Mouse (Mus musculus): ENCODE data around the gene Tlr12.
A peak's percentile ranks its signal among the peaks of the same experiment; 100 is the strongest.
"Not testable (repeated sequence)": the region's sequence is repeated elsewhere in the genome, so short reads cannot be mapped to it uniquely, and the experiment has no call there.

The Tlr12 gene

DNA sequence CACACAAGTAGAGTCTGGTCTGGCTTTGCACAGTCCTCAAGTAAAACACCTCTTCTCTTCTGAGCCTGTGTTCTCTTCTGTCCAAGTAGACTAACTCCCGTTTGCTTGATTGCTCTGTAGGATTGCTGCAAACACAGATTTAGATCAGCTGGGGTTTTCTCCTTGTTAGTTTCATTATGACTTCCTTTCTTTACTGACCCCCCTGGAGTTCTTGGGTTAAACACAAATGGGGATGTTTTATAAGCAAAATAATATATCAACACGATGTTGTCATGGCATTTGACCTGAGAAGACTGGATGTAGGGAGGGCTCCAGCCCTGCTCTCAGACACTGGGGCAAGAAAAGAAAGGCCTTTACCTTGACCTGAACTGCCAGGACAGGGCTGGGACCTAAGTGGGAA, 544 bp upstream of the Tlr12 start:
- no peak for DNase-seq (ENCODE audit: low spot score in 2 of 2)

DNA sequence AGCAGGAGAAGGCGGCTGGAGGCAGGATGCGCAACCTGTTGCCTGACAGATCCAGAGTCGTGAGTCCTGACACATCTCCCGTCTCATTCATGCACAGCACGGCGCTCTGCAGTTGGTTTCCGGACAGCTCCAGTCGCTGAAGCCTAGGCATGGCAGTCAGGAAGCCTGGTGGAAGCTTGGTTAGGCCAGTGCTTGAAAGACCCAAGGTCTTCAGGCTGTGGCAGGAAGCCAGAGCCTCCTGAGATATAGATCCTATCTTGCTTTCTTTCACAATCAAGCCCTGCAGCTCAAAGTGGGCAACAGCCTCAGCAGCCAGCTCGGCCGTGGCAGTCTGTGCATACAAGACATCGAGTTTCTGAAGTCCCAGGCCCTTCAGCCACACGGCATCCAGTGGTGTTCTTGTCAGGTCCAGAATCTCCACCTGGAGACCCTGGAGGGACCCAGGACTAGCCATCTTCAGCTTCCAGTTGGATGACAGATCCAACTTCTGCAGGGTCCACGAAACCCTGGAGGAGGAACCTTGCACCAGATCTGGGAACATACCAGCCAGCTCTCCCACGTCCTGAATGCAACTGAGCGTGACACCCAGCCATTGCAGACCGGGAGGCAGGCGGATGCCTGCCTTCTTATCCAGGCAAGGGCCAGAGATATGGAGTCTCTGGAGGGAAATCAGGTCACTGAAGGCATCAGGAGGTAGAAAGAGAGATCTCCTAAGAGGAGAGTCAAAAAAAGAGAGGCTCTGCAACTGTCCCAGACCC, 877 bp downstream of the Tlr12 start:
- no peak for DNase-seq (ENCODE audit: low spot score in 2 of 2)

DNA sequence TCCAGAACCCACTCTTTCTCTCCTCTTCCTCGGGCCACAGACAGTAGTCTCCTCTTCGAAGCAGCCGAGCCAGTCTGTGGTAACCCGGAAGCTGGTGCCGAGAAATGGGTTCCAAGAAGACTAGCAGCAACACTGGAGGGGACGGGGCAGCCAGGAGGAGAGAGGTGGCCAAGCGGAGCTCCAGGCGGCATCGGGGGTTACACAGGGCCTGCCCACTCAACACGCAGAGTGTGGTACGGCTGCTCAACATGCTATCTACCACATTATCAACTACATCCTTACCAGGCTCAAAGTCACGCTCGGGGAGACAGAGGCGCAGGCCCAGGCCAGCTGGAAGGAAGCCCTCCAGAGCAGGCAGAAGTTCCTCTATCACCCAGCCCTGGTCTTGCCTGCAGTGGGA, 2.7 kb downstream of the Tlr12 start:
- DNase-seq (ENCODE audit: low spot score in 2 of 2), result no peak

DNA sequence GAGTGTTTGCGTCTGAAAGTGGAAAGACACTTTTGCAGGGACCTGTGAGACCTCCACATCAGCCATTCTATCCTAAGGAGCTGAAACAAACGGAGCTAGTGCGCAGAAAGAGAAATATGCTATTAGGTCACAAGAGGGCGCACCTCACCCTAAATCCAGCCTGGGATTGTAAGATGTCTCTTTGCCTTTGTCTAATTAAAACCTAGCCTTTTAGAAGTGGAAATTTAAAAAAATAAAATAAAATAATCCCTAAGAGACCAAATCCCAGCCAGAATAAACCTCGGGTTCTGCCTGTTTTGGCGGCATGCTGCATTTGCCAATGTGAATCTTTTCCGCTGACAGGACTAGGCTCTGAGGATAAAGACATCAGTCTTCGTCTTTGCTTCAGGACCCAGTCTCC, 5.1 kb downstream of the Tlr12 start:
- DNase-seq (ENCODE audit: low spot score in 2 of 2), result peak in 1 of 2 experiments; percentile 44

DNA sequence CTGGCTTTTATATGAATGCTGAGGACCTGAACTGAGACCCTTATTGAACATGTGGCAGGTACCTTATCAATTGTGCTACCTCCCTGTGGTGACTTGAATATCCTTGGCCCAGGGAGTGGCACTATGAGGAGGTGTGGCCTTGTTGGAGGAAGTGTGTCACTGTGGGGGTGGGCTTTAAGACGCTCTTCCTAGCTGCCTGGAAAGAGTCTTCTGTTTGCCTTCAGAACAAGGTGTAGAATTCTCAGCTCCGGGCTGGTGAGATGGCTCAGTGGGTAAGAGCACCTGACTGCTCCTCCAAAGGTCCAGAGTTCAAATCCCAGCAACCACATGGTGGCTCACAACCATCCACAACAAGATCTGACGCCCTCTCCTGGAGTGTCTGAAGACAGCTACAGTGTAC, 6.7 kb downstream of the Tlr12 start:
- not testable (repeated sequence) for DNase-seq (ENCODE audit: low spot score in 2 of 2)

DNA sequence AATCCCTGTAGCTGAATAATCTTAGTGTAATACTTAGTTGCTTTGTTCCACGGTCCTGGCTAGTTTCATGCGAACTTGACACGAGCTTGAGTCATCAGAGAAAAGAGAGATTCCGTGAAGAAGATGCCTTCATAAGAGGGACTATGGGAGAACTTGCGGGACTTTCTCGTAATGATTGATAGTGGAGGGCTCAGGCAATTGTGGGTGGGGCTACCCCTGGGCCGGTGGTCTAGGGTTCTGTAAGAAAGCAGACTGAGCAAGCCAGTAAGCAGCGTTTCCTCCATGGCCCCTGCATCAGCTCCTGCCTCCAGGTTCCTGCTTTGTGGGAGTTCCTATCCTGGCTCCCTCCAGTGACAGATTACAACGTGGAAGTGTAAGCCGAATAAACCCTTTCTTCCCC, 7.7 kb downstream of the Tlr12 start:
- DNase-seq (ENCODE audit: low spot score in 2 of 2), result no peak

DNA sequence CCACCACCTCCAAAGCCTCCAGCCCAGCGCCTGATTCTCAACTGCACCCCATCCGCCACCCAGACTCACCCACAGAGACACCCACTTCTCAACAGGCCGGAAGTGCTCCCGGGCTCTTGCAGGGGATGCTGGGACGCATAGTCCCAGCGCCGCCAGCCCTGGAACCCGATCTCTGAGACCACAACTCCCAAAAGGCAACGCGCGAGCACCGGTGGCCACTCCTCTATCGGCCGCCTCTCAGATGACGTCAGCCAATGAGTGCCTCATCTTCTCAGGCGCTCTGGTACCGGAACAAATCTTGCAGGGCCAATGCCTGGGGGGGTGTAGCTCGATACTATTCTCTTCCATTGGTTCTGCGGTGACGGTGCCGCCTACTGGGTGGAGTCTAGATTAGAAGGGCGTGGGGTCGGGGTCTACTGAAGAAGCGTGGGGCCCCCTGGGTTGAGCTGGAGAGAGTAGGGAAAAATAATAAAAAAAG, 8.5 kb downstream of the Tlr12 start, which contains the start of gene Zscan20:
Gene Zscan20, minus strand, starts transcription at position 174 of the 478 bp plus-strand sequence.
- peak; percentile 98 to 99 for DNase-seq (ENCODE audit: low spot score in 2 of 2)

DNA sequence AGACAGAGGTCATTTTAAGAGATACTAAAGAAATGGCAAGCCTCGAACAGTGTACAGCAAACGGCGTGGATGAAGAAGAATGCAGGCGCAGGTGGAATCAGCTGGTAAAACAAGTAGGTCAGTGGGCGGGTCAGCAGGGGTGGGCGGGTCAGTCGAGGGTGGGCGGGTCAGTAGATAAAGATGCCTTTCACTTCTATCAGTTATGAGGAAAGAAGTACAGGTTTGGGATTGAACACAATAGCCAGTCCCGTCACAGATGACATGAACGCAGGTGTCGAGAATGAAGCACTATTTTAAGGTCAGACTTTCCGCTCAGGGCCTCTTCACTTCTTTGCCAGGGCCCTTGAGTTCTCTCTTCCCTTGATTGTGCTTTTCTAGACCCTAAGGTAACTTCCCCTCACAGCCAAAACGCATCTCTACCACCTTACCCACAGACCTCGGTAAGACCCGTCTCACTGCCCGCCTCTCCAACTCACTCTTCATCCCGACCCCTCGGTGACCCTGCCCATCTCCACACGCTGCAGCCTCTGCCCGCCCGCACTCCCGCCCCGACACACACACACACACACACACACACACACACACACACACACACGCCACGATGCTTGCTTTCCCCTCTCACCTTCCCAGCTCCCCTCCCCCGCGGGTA, 9.0 kb downstream of the Tlr12 start:
- no peak for DNase-seq (ENCODE audit: low spot score in 2 of 2)

DNA sequence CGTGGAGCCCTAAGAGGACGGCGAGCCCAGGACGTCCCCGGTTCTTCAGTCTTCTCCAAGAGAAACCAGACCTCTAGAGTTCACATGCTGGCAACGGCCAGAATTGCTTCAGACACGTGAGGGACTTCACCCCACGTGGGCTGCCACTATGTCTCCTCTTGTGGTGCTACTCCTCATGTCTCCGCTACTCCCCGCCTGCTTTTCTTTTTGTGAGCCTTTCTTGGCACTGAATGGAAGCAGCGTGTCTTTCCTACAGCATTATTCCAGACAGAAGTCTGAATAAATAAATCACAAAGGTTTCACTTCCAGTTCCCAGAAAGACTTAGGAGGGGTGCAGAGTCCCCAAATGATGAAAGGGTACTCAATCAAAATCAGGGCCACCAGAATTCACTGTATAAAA, 10.8 kb downstream of the Tlr12 start:
- no peak for DNase-seq (ENCODE audit: low spot score in 2 of 2)

DNA sequence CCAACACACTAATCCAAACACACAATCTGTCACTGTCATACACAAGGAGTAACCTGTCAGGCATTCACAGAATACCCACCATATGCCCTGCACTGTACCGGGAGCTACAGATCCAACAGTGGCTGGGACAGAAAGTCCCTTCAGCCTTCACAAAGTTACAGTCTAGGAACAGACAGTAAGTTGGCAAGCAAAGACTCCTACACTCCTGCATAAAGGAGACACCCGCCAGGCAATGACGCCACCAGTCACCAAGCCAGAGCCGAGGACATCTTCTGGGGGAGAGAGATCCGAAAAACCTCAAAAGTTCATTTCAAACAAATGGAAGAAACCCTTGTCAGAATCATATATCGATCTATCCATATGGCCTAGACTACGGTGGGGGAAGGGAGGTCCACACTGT, 11.8 kb downstream of the Tlr12 start:
- peak in 1 of 2 experiments; percentile 60 for DNase-seq (ENCODE audit: low spot score in 2 of 2)

DNA sequence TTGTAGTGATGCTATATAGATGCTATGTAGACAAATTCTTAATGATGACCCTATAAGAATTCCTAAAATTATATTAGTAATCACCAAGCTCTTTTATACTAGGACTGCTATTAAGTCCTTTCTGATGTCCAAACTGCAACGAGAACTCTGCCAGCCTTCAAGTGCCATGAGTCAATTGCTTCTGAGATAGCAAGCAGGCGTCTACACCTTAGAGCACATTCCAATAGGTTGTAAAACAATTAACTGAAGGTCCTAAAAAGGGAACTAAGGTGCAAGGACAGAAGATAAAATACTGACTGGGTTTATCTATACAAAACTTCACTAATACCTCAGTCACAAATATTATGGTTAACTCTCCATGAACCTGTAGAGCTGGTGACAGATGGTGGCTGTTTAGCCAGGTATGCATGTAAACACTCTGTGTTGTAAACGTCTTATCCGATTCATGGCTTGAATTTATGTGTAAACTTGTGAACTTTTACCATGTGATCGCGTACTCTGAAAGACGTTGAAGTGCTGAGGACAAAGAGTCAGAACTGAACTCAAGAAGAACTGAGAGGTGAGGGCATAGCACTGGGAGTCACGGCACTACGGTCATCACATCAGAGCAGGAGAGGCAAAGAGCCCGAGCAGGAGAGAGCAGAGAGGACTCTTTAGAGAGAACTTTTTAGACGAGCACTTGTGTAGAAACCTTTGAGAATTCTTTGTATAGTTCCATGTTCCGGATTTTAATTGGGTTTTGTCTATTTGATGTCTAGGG, 20.4 kb downstream of the Tlr12 start:
- no peak for DNase-seq (ENCODE audit: low spot score in 2 of 2)

DNA sequence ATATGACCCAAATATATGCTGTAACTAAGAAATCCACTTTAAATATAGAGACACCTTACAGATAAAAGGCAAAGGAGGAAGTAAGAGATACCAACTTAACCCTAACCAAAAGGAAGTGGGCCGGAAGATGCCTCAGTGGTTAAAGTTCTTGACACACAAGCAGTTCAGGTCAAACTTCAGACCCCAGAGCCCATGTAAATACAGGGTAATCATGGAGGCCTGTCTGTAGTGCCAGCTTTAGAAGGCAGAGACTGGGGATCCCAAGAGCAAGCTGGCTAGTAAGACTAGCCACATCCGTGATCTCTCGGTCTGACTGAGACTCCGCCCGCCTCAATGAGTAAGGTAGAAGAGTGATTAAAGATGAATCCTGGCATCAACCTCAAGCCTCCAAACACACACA, 24.4 kb downstream of the Tlr12 start:
- DNase-seq (ENCODE audit: low spot score in 2 of 2), result no peak

DNA sequence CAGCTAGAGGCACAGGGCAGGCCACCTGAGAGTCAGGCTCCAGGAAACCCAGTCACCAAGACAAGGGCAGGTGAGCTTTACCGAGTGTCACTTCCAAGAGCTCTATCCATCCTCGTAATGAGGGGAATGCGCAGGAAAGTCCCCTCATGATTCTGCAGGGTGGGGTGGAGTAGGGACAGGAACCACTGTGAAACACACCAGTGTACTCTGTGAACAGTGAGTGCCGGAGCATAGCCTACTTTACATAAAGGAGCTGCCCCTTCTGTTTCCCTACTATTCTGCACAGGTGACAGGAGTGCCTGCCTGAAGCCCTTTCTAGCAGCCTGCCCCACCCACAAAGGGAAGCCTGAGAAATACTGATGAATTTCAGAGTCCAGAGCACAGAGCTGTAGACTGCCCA, 25.1 kb downstream of the Tlr12 start:
- DNase-seq (ENCODE audit: low spot score in 2 of 2), result no peak

DNA sequence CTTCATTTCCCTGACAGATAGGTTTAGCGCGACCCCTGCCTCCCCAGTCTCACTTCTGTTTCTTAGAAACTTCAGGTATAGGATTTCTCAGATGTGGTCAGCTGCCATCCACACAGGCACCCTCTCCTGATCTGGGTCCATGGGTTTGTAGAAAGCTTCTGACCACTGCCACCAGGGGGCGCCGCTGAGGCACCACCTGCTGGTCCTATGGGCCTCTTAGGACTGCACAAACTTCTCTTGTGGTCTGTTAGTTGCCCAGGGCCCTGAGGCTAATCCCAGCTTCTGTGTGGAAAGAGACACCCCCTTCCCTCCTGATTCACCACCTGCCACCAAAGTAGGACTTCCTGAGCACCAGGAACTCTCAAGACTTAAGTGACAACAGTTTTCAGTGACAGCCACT, 39.2 kb downstream of the Tlr12 start:
- DNase-seq (ENCODE audit: low spot score in 2 of 2), result no peak

DNA sequence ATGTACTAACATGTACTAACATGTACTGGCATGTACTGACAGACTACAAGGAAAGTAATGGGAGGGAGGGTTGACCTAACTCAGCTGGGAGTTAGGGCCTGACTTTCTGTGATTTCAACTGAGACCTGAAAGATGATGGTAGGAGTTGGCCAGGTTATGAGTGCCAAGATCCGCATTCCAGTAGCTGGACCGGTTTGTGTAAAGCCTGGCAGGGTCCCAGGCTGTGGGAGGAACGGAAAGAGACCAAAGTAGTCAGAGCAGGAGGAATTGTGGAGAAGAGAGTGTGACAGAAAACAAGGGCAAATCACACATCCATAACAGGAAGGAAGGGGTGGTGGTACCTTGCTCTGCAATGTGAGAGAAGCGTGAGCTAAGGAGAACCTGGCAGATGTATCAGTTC, 42.6 kb downstream of the Tlr12 start:
- no peak for DNase-seq (ENCODE audit: low spot score in 2 of 2)
